Mouse (Mus musculus) forebrain, embryonic 13.5 days (tissue): Measurements from ENCODE around the gene Unc93b1. TPM values are rescaled to one million over a fixed set of nuclear protein-coding genes. Genes with fewer than 3 reads are reported as not detected.
A peak's percentile ranks its signal among the peaks of the same experiment; 100 is the strongest.

Experiments
- ATAC-seq: fragments of 200-750 bp; cut with Nextera tagmentation; 2 replicates; pipeline ENCODE4 v1.8.0; 2017
- H3K27ac ChIP-seq: fragments of 300-500 bp; sonication (generic); 2 replicates; pipeline ENCODE4 v1.5.1; 2015; ENCODE audit warnings: inconsistent platforms, mild to moderate bottlenecking, moderate library complexity
- H3K27me3 ChIP-seq: fragments of 300-500 bp; sonication (generic); 2 replicates; pipeline ENCODE4 v1.6.1; 2015; ENCODE audit warnings: mild to moderate bottlenecking, inconsistent platforms
- H3K36me3 ChIP-seq: fragments of 300-500 bp; sonication (generic); 2 replicates; pipeline ENCODE4 v1.6.1; 2015; ENCODE audit warnings: mild to moderate bottlenecking, inconsistent platforms; ENCODE audit not compliant: poor library complexity, severe bottlenecking
- H3K4me1 ChIP-seq: fragments of 300-500 bp; sonication (generic); 2 replicates; pipeline ENCODE4 v1.6.1; 2015; ENCODE audit warnings: inconsistent platforms
- H3K4me2 ChIP-seq: fragments of 300-500 bp; sonication (generic); 2 replicates; pipeline ENCODE4 v1.6.1; 2015; ENCODE audit warnings: inconsistent platforms, mild to moderate bottlenecking, moderate library complexity
- H3K4me3 ChIP-seq: fragments of 300-500 bp; sonication (generic); 2 replicates; pipeline ENCODE4 v1.5.1; 2015; ENCODE audit warnings: mild to moderate bottlenecking, inconsistent platforms
- H3K9ac ChIP-seq: fragments of 300-500 bp; sonication (generic); 2 replicates; pipeline ENCODE4 v1.6.1; 2015; ENCODE audit warnings: mild to moderate bottlenecking, inconsistent platforms
- H3K9me3 ChIP-seq: fragments of 300-500 bp; sonication (generic); replicated peaks from 2 replicates; pipeline ENCODE4 v1.6.1; 2016; ENCODE audit warnings: inconsistent platforms
- WGBS: fragments of 180-500 bp; shearing (Covaris S2); methylation state at CpG from one replicate; pipeline ENCODE4 v1.1.7; 2015; 5-methylcytosine and 5-hydroxymethylcytosine counted together
- polyA plus RNA-seq: library from polyadenylated mRNA; unstranded; fragments of >200 nt; fragmentation: Nextera tagmentation; extraction: Ambion mirVana; gene quantifications from 2 replicates; pipeline ENCODE4 v1.2.1, GENCODE M21; 2015

The Unc93b1 gene
- polyA plus RNA-seq, 1 experiment from 2014 or later: 5.3 TPM

GRCm38 (mm10) chr19:3975866-3976265, 40.9 kb downstream of the Unc93b1 start:
- 74% methylated on average over 2 of the region's 2 CpGs for WGBS

GRCm38 (mm10) chr19:3980309-3980708, 45.3 kb downstream of the Unc93b1 start:
- Histone ChIP-seq H3K4me3 (no peak overlapping the region), H3K36me3 (no peaks in the 10 kb centered on the region), H3K27ac (no peak overlapping the region), H3K27me3 (no peaks in the 10 kb centered on the region), H3K9ac (no peak overlapping the region), H3K9me3 (no peaks in the 10 kb centered on the region), H3K4me2 (no peak overlapping the region), H3K4me1 (0 out of 2 replicates have a peak, but pooled peaks cover 4% of the 10 kb centered on the region)
- 14% methylated on average over 4 of the region's 4 CpGs for WGBS
- peak; percentile 65 for ATAC-seq

More at GRCm38 (mm10) chr19:3975866-3976265, 40.9 kb downstream of the Unc93b1 start:
- Histone ChIP-seq H3K36me3 (no peaks in the 10 kb centered on the region), H3K27me3 (no peaks in the 10 kb centered on the region), H3K27ac (no peak overlapping the region), H3K4me3 (no peak overlapping the region), H3K4me2 (no peak overlapping the region), H3K9ac (no peak overlapping the region), H3K9me3 (no peaks in the 10 kb centered on the region), H3K4me1 (no peaks in the 10 kb centered on the region)
- no peak for ATAC-seq

- WGBS: 86% methylated on average over 9 of the region's 9 CpGs
- no peak overlapping the region for H3K9ac ChIP-seq
- H3K4me3 ChIP-seq: no peak overlapping the region
- H3K4me2 ChIP-seq: no peak overlapping the region
- no peaks in the 10 kb centered on the region for H3K36me3 ChIP-seq
- no peaks in the 10 kb centered on the region for H3K27me3 ChIP-seq
- no peaks in the 10 kb centered on the region for H3K9me3 ChIP-seq
- no peak for ATAC-seq
- 0 out of 2 replicates have a peak, but pooled peaks cover 4% of the 10 kb centered on the region for H3K4me1 ChIP-seq
- no peak overlapping the region for H3K27ac ChIP-seq
Measured at GRCm38 (mm10) chr19:3980917-3981316, 45.9 kb downstream of the Unc93b1 start.

GRCm38 (mm10) chr19:3983527-3984200, 48.7 kb downstream of the Unc93b1 start:
- H3K9ac ChIP-seq: no peak overlapping the region
- no peak overlapping the region for H3K4me3 ChIP-seq
- no peaks in the 10 kb centered on the region for H3K36me3 ChIP-seq
- H3K9me3 ChIP-seq: peaks cover 2% of the 10 kb centered on the region
- peaks cover 11% of the 10 kb centered on the region; the same call in 1 of the 2 replicates for H3K4me1 ChIP-seq
- WGBS: 30% methylated on average over 9 of the region's 9 CpGs
- no peaks in the 10 kb centered on the region for H3K27me3 ChIP-seq
- no peak overlapping the region for H3K27ac ChIP-seq
- H3K4me2 ChIP-seq: no peak overlapping the region
- ATAC-seq: no peak

GRCm38 (mm10) chr19:3985261-3985681, 50.3 kb downstream of the Unc93b1 start:
- H3K4me2 ChIP-seq: no peak overlapping the region
- no peaks in the 10 kb centered on the region for H3K27me3 ChIP-seq
- no peak overlapping the region for H3K27ac ChIP-seq
- no peak overlapping the region for H3K9ac ChIP-seq
- ATAC-seq: no peak
- H3K9me3 ChIP-seq: peaks cover 5% of the 10 kb centered on the region
- peaks cover 11% of the 10 kb centered on the region; the same call in 1 of the 2 replicates for H3K4me1 ChIP-seq
- H3K4me3 ChIP-seq: no peak overlapping the region
- WGBS: 25% methylated on average over 8 of the region's 8 CpGs
- no peaks in the 10 kb centered on the region for H3K36me3 ChIP-seq

- peaks cover 5% of the 10 kb centered on the region for H3K9me3 ChIP-seq
- peak within 1 kb of the TSS; percentile 38; the same call in 1 of the 2 replicates for H3K9ac ChIP-seq
- no peaks in the 10 kb centered on the region for H3K36me3 ChIP-seq
- peaks cover 11% of the 10 kb centered on the region; the same call in 1 of the 2 replicates for H3K4me1 ChIP-seq
- H3K4me2 ChIP-seq: no peak within 1 kb of the TSS
- H3K4me3 ChIP-seq: no peak within 1 kb of the TSS
- H3K27me3 ChIP-seq: no peaks in the 10 kb centered on the region
- no peak within 1 kb of the TSS for H3K27ac ChIP-seq
- no peak for ATAC-seq
- WGBS: 13% methylated on average over 8 of the region's 8 CpGs
Measured at GRCm38 (mm10) chr19:3986334-3986733, 51.3 kb downstream of the Unc93b1 start, which contains the start of gene Acy3. Gene Acy3, plus strand, starts transcription at chr19:3986570.

GRCm38 (mm10) chr19:3988066-3988465, 53.1 kb downstream of the Unc93b1 start:
- 0 out of 2 replicates have a peak, but pooled peaks cover 2% of the 10 kb centered on the region for H3K27me3 ChIP-seq

GRCm38 (mm10) chr19:3988750-3989149, 53.8 kb downstream of the Unc93b1 start:
- H3K4me2 ChIP-seq: no peak overlapping the region
- no peaks in the 10 kb centered on the region for H3K36me3 ChIP-seq
- 85% methylated on average over 4 of the region's 4 CpGs for WGBS
- peaks cover 11% of the 10 kb centered on the region; the same call in 1 of the 2 replicates for H3K4me1 ChIP-seq
- no peak overlapping the region for H3K27ac ChIP-seq
- H3K9ac ChIP-seq: no peak overlapping the region
- no peak for ATAC-seq
- 0 out of 2 replicates have a peak, but pooled peaks cover 2% of the 10 kb centered on the region for H3K27me3 ChIP-seq
- peaks cover 5% of the 10 kb centered on the region for H3K9me3 ChIP-seq
- no peak overlapping the region for H3K4me3 ChIP-seq

More at GRCm38 (mm10) chr19:3988066-3988465, 53.1 kb downstream of the Unc93b1 start:
- H3K9me3 ChIP-seq: peaks cover 5% of the 10 kb centered on the region
- no peak overlapping the region for H3K9ac ChIP-seq
- no peak overlapping the region for H3K27ac ChIP-seq
- no peak for ATAC-seq
- no peak overlapping the region for H3K4me2 ChIP-seq
- peaks cover 11% of the 10 kb centered on the region; the same call in 1 of the 2 replicates for H3K4me1 ChIP-seq
- no peaks in the 10 kb centered on the region for H3K36me3 ChIP-seq
- no peak overlapping the region for H3K4me3 ChIP-seq
- WGBS: 87% methylated on average over 14 of the region's 14 CpGs

- Histone ChIP-seq H3K4me3 (no peak overlapping the region), H3K9ac (no peak overlapping the region)
- WGBS: 74% methylated on average over 6 of the region's 6 CpGs
Measured at GRCm38 (mm10) chr19:3990804-3991203, 55.8 kb downstream of the Unc93b1 start.

GRCm38 (mm10) chr19:3991562-3991961, 56.6 kb downstream of the Unc93b1 start:
- no peaks in the 10 kb centered on the region for H3K36me3 ChIP-seq
- H3K27ac ChIP-seq: no peak overlapping the region
- no peak overlapping the region for H3K9ac ChIP-seq
- no peak overlapping the region for H3K4me3 ChIP-seq
- H3K27me3 ChIP-seq: 0 out of 2 replicates have a peak, but pooled peaks cover 2% of the 10 kb centered on the region
- H3K4me1 ChIP-seq: peaks cover 2% of the 10 kb centered on the region; the same call in 1 of the 2 replicates
- WGBS: 94% methylated on average over 3 of the region's 3 CpGs
- no peak overlapping the region for H3K4me2 ChIP-seq
- ATAC-seq: no peak
- peaks cover 5% of the 10 kb centered on the region for H3K9me3 ChIP-seq

More at GRCm38 (mm10) chr19:3990804-3991203, 55.8 kb downstream of the Unc93b1 start:
- Histone ChIP-seq H3K4me2 (no peak overlapping the region), H3K36me3 (no peaks in the 10 kb centered on the region), H3K9me3 (peaks cover 5% of the 10 kb centered on the region), H3K27ac (no peak overlapping the region), H3K27me3 (0 out of 2 replicates have a peak, but pooled peaks cover 2% of the 10 kb centered on the region), H3K4me1 (peaks cover 7% of the 10 kb centered on the region; the same call in 1 of the 2 replicates)
- ATAC-seq: no peak

- Histone ChIP-seq H3K4me3 (no peak overlapping the region), H3K4me2 (no peak overlapping the region), H3K36me3 (no peaks in the 10 kb centered on the region), H3K9me3 (peaks cover 5% of the 10 kb centered on the region), H3K27ac (no peak overlapping the region), H3K27me3 (0 out of 2 replicates have a peak, but pooled peaks cover 2% of the 10 kb centered on the region), H3K9ac (no peak overlapping the region), H3K4me1 (no peaks in the 10 kb centered on the region)
- 73% methylated on average over 3 of the region's 3 CpGs for WGBS
- ATAC-seq: no peak
Measured at GRCm38 (mm10) chr19:3991966-3992365, 57.0 kb downstream of the Unc93b1 start.

GRCm38 (mm10) chr19:3992416-3992815, 57.4 kb downstream of the Unc93b1 start, which contains the start of gene Tbx10:
Gene Tbx10, plus strand, starts transcription at chr19:3992752.
- WGBS: 64% methylated on average over 5 of the region's 5 CpGs
- no peaks in the 10 kb centered on the region for H3K4me1 ChIP-seq
- H3K9ac ChIP-seq: no peak within 1 kb of the TSS
- no peak for ATAC-seq
- no peak within 1 kb of the TSS for H3K27ac ChIP-seq
- H3K27me3 ChIP-seq: 0 out of 2 replicates have a peak, but pooled peaks cover 2% of the 10 kb centered on the region
- H3K9me3 ChIP-seq: peaks cover 5% of the 10 kb centered on the region
- no peaks in the 10 kb centered on the region for H3K36me3 ChIP-seq
- no peak within 1 kb of the TSS for H3K4me2 ChIP-seq
- H3K4me3 ChIP-seq: no peak within 1 kb of the TSS
